Mouse (Mus musculus): Measurements from ENCODE around the gene Usp47. TPM values are rescaled to one million over a fixed set of nuclear protein-coding genes. Genes with fewer than 3 reads are reported as not detected.

Usp47 gene
- polyA plus RNA-seq, 1 experiment from 2014 or later: 87.2 TPM

DNA sequence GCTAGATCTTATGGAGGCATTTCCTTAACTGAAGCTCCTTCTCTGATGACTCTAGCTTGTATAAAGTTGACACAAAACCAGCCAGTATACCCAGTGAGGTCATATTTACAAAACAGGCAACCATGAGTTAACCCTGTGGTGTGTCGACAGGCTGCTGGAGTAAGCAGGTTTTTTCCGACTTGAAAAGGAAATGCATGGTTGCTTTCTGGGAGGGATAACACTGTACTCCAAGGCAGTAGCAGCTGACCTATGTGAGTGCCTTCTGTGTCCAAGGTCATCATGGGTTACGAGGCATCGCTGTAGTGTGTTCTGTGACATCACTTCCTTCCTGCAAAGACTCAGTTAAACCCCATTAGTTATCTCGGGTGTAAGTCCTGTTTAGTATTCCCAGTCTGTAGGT lies 79.6 kb downstream of the Usp47 start:
- no peaks in the 10 kb centered on the region for H3K9me3 ChIP-seq
- ATAC-seq: no peak
- 91% methylated on average over 5 of the region's 5 CpGs for WGBS
- H3K9ac ChIP-seq (replicated peaks): no peak overlapping the region
- no peak overlapping the region for H3K4me3 ChIP-seq (replicated peaks)
- H3K27ac ChIP-seq: no peak overlapping the region
- peaks cover 75% of the 10 kb centered on the region for H3K36me3 ChIP-seq
- no peaks in the 10 kb centered on the region for H3K27me3 ChIP-seq
- H3K4me1 ChIP-seq (replicated peaks): no peaks in the 10 kb centered on the region
- no peak overlapping the region for H3K4me2 ChIP-seq (replicated peaks)

DNA sequence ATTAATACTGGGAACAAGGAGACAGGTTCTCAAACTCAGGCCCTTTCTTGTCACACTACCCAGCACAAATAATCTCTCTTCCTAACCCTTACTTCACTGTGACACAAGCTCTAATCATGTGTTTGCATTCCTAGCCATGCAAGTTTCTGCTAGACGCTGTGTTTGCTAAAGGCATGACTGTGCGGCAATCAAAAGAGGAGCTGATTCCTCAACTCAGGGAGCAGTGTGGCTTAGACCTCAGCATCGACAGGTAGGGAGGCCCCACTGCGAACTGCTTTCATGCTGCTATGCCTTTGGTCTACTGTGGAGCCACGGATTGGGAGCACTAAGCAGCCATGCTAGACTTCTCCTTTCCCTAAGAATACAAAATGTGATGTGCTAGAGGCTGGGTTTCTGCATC lies 80.5 kb downstream of the Usp47 start:
- WGBS: 92% methylated on average over 5 of the region's 5 CpGs

DNA sequence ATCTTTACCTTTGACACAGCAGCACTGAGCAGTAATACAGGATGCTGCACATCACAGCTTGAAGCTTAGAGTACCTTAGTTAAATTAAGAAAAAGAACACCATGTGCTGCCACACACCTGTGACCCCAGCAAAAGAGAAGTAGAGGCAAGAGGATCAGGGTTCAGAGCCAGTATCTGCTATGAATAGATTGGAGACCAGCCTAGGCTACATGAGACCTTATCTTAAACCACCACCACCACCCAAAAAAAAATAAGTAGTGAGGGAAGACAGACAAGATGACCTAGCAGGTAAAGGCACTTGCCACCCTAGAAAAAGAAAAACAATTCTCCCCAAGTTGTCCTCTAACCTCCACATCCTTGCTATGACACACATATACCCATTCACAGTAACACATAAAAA lies 85.5 kb downstream of the Usp47 start:
- H3K36me3 ChIP-seq: peaks cover 77% of the 10 kb centered on the region
- no peak for ATAC-seq
- no peak overlapping the region for H3K4me3 ChIP-seq (replicated peaks)
- H3K9ac ChIP-seq (replicated peaks): no peak overlapping the region
- H3K27me3 ChIP-seq: no peaks in the 10 kb centered on the region
- H3K27ac ChIP-seq: no peak overlapping the region
- no peaks in the 10 kb centered on the region for H3K4me1 ChIP-seq (replicated peaks)
- H3K9me3 ChIP-seq: no peaks in the 10 kb centered on the region
- H3K4me2 ChIP-seq (replicated peaks): no peak overlapping the region

More for the DNA sequence above, 80.5 kb downstream of the Usp47 start:
- H3K9me3 ChIP-seq: no peaks in the 10 kb centered on the region
- no peak overlapping the region for H3K4me2 ChIP-seq (replicated peaks)
- ATAC-seq: no peak
- H3K36me3 ChIP-seq: peaks cover 76% of the 10 kb centered on the region
- H3K27ac ChIP-seq: no peak overlapping the region
- no peaks in the 10 kb centered on the region for H3K27me3 ChIP-seq
- H3K4me1 ChIP-seq (replicated peaks): no peaks in the 10 kb centered on the region
- H3K9ac ChIP-seq (replicated peaks): no peak overlapping the region
- no peak overlapping the region for H3K4me3 ChIP-seq (replicated peaks)

DNA sequence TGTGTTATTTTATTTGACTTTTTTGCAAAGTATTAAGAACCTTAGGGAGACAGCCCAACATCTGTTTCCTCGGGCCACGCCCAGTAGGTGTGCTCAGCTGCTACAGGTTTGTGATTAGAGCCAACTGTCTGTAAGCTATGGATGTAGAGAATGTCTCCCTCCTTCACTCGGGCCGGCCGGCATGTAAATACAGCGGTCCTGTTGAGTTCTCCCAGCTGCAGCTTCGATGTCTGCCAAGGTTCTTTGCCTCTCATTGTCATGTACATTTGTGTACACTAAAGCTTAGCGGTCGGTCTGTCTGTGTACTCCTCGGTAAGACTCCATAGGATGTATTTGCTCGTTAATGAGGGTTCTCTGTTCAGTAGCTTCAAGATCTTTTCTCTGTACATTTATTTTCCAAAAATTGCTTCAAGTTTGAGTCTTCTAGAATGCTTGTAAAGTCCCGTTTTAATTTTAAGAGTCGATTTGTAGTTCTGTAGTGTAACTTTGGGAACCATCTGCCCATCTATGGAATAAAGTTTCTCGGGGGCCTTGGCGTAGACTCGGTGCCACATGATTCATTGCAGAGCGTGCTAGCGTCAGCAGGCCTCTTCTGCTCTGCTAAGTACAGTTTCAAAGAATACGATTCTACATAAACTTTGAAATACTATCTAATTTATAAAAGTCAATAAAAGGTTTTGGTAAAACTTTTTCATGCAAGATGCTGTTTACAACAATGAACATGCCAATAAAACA lies 87.5 kb downstream of the Usp47 start:
- peaks cover 68% of the 10 kb centered on the region for H3K36me3 ChIP-seq
- WGBS: 90% methylated on average over 19 of the region's 19 CpGs
- H3K4me3 ChIP-seq (replicated peaks): no peak overlapping the region
- no peak overlapping the region for H3K9ac ChIP-seq (replicated peaks)
- H3K27me3 ChIP-seq: no peaks in the 10 kb centered on the region
- no peak overlapping the region for H3K4me2 ChIP-seq (replicated peaks)
- H3K4me1 ChIP-seq (replicated peaks): no peaks in the 10 kb centered on the region
- no peak overlapping the region for H3K27ac ChIP-seq
- H3K9me3 ChIP-seq: no peaks in the 10 kb centered on the region
- no peak for ATAC-seq

DNA sequence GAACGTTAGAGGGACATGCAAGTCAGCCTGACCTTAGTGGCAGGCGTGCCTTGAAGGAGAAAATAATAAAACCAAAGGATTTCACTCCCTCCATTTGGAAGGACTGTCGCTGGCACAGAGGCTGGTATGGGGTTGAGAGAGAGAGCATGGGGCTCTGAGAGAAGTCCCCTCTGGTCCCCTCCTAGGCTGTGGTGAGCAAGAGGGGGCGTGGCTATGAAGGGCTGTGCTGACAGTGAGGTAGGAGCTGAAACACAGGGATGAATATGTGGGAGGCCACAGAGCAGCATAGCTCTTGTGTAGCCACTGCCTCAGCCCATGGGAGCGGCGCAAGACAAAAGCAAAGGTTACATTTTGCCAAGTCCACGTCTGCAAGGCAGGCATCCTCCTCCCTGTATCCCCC lies 94.2 kb downstream of the Usp47 start:
- no peak overlapping the region for H3K27ac ChIP-seq
- H3K9me3 ChIP-seq: no peaks in the 10 kb centered on the region
- H3K4me1 ChIP-seq (replicated peaks): peaks cover 8% of the 10 kb centered on the region; the same call in 1 of the 2 replicates
- ATAC-seq: no peak
- H3K27me3 ChIP-seq: no peaks in the 10 kb centered on the region
- WGBS: 85% methylated on average over 7 of the region's 7 CpGs
- no peak overlapping the region for H3K4me2 ChIP-seq (replicated peaks)
- no peak overlapping the region for H3K9ac ChIP-seq (replicated peaks)
- H3K36me3 ChIP-seq: peaks cover 15% of the 10 kb centered on the region; the same call in 1 of the 2 replicates
- no peak overlapping the region for H3K4me3 ChIP-seq (replicated peaks)

DNA sequence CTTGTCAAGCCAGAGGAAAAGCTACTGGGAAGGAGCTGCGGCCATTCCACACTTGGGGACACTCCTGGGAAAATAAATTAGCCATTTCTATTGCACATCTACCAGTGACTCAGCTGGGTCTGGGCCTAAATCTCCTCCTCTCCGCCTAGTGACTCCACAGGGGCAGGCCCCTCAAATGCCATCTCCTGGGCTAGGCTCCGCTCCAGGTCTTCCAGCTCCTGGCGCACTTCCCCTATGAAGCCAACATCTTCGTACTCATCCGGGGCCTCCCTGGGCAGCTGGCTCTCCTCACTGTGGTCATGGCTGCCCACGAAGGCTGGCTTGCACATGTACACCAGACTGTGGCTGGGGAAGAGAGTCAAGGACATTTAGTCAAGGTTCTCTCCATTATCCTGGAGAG lies 94.8 kb downstream of the Usp47 start:
- Histone ChIP-seq H3K4me1 (replicated peaks) (peaks cover 8% of the 10 kb centered on the region; the same call in 1 of the 2 replicates), H3K27ac (no peak overlapping the region), H3K9ac (replicated peaks) (no peak overlapping the region), H3K27me3 (no peaks in the 10 kb centered on the region), H3K4me2 (replicated peaks) (no peak overlapping the region), H3K4me3 (replicated peaks) (no peak overlapping the region), H3K36me3 (peaks cover 12% of the 10 kb centered on the region; the same call in 1 of the 2 replicates), H3K9me3 (no peaks in the 10 kb centered on the region)
- WGBS: 89% methylated on average over 7 of the region's 7 CpGs
- no peak for ATAC-seq

DNA sequence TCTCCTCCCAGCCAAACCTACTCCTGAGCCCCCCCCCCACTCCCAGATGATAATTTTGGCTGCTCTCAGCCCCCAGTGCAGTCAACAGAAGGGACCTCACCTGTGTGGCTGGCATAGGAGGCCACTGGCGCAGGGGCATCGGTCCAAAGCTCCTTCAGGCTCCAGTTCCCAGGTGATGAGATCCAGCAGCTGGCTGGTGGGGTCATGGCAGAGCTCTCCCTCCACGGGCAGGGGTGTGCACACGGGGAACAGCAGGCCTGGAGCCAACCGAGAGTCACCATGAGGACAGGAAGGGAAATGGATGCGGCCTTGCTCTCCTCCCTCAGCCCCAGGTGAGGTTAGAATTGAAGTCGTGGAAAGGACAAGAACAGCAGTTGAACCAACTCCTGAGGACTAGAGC lies 95.9 kb downstream of the Usp47 start:
- H3K9me3 ChIP-seq: no peaks in the 10 kb centered on the region

DNA sequence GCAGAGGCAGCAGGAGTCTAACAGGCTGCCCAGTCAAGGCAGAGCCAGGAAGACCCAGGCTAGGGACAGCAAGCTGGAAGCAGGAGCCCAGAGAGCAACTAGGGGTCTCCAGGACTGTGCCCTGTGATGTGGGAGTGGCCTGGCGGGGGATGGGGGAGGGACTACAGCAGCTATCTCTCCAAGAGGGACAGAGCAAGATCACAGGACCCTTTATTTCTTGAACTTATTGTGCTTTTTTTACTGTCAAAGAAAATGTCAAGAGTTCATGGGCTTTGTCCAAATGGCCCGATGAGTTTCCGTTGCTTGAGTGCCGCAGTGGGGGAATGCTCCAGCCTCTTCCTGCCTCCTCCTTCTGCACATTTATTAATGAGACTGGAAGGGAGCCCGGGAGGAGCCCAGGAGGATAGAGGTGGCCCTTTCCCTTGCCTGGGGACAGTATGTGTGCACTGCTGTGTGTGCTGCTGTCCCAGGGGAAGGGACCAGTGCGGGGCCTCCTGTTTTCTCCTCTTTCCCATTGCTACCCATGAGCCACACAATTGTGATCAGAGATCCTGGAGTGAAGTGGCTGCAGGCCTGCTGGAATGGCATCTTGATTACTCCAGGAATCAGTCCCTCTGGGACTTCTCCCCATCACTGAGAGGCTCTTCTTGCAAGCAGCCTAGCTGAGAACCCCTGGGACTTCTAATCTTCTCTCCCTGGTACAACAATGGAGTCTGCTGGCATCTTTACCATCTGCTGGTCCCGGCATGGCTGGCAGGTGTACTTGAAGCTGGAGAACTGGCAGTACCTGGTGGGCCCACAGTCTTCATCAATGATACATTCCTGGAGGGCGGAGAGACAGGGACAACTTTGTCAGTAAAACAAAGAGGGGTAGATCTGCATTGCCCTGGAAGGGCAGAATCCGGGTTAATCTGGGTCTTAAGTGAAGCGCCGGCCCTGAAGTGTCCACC lies 97.8 kb downstream of the Usp47 start:
- no peak for ATAC-seq
- no peak overlapping the region for H3K4me2 ChIP-seq (replicated peaks)
- H3K9ac ChIP-seq (replicated peaks): no peak overlapping the region
- 74% methylated on average over 11 of the region's 11 CpGs for WGBS
- no peaks in the 10 kb centered on the region for H3K27me3 ChIP-seq
- H3K36me3 ChIP-seq: 0 out of 2 replicates have a peak, but pooled peaks cover 2% of the 10 kb centered on the region
- H3K27ac ChIP-seq: no peak overlapping the region
- H3K9me3 ChIP-seq: no peaks in the 10 kb centered on the region
- peaks cover 8% of the 10 kb centered on the region; the same call in 1 of the 2 replicates for H3K4me1 ChIP-seq (replicated peaks)
- H3K4me3 ChIP-seq (replicated peaks): no peak overlapping the region

More for the DNA sequence above, 95.9 kb downstream of the Usp47 start:
- Histone ChIP-seq H3K4me2 (replicated peaks) (no peak overlapping the region), H3K9ac (replicated peaks) (no peak overlapping the region), H3K27me3 (no peaks in the 10 kb centered on the region), H3K4me3 (replicated peaks) (no peak overlapping the region), H3K4me1 (replicated peaks) (peaks cover 8% of the 10 kb centered on the region; the same call in 1 of the 2 replicates), H3K27ac (no peak overlapping the region), H3K36me3 (peaks cover 7% of the 10 kb centered on the region; the same call in 1 of the 2 replicates)
- 83% methylated on average over 7 of the region's 7 CpGs for WGBS
- no peak for ATAC-seq

DNA sequence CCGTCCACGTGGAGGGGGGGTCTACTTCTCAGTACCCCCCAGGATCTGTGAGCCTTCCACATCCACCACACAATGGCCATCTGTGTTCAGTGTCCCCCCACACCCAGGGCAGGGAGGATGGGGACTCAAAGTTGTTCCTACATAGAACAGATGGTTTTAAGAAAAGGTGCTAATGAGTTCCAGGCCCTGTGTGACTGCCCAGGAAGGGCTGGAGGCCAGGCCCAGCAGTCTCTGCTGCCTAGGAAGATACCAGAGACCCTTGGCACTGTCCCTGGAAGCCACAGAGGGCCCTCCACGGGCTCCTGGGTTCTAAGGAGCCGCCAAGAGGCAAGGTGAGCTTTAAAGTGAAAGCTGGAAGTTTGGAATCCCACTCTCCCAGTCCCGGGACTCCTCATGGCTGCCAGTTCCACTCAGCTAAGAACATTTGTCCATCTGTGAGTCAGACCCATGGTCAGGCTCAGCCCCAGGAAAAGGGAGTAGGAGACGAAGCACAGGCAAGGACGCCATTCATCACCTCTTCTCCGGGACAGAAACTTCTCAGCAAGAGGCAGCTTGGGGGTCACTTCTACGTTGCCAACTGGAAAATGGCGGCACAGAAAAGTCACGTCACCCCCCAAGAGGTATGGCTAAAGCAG lies 98.7 kb downstream of the Usp47 start:
- Histone ChIP-seq H3K4me3 (replicated peaks) (no peak overlapping the region), H3K4me2 (replicated peaks) (no peak overlapping the region), H3K27ac (no peak overlapping the region), H3K9me3 (no peaks in the 10 kb centered on the region), H3K36me3 (no peaks in the 10 kb centered on the region), H3K9ac (replicated peaks) (no peak overlapping the region), H3K4me1 (replicated peaks) (peaks cover 8% of the 10 kb centered on the region; the same call in 1 of the 2 replicates), H3K27me3 (no peaks in the 10 kb centered on the region)
- no peak for ATAC-seq
- WGBS: 88% methylated on average over 11 of the region's 11 CpGs

DNA sequence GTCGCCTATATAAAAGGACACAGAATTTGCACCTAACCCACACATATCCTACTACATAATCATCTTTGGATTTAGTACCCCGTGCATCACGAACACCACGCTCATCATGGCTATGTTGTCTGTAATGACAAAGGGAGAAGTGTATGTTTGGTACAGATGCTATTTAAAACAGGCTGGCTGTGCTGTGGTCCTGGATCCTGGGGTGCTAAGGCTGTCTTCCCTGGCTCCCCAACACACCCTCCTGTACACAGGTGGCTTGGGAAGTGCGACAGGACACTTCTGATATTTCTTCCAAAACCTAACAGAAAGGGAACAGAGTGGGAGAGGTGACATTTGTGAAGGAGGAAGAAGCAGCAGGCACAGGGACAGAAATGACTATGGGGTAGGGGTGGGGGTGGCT lies 100.3 kb downstream of the Usp47 start:
- H3K4me2 ChIP-seq (replicated peaks): no peak overlapping the region
- no peaks in the 10 kb centered on the region for H3K36me3 ChIP-seq
- no peaks in the 10 kb centered on the region for H3K9me3 ChIP-seq
- H3K27me3 ChIP-seq: no peaks in the 10 kb centered on the region
- no peak overlapping the region for H3K4me3 ChIP-seq (replicated peaks)
- no peak for ATAC-seq
- H3K4me1 ChIP-seq (replicated peaks): peaks cover 8% of the 10 kb centered on the region; the same call in 1 of the 2 replicates
- H3K27ac ChIP-seq: no peak overlapping the region
- no peak overlapping the region for H3K9ac ChIP-seq (replicated peaks)
- 91% methylated on average over 5 of the region's 5 CpGs for WGBS

DNA sequence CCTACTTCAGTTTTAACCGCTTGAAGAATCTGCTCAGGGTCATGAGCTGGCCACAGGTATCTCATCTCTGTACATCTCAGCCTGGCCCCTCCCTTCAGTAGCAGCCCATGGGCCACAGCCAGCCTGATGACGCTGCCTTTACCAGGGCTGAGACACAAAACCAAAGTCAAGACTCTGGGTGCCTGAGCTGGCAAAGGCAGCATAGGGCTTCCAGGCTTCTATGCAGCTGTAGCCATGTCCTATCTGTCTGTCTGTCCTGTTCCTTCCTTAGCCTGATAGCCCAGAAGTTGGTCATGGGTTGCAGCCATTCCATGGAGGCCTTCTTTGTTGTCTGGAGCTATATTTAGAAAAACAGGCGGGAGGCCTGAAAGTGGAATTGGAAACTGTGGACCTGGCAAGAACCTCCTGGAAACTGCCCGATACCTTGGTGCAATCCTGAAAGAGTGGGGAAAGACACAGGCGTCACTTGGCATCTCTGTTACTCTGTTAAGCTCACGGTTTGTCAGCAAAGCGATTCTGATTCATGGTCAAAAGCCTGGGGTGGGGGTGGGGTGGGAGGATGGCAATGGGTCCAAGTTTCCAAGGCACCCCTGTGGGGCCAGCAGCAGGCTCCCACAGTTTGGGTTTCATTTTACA lies 102.4 kb downstream of the Usp47 start:
- ATAC-seq: no peak
- Histone ChIP-seq H3K4me2 (replicated peaks) (no peak overlapping the region), H3K27me3 (no peaks in the 10 kb centered on the region), H3K9ac (replicated peaks) (no peak overlapping the region), H3K36me3 (no peaks in the 10 kb centered on the region), H3K4me3 (replicated peaks) (no peak overlapping the region), H3K4me1 (replicated peaks) (peaks cover 6% of the 10 kb centered on the region; the same call in 1 of the 2 replicates), H3K27ac (no peak overlapping the region), H3K9me3 (no peaks in the 10 kb centered on the region)
- WGBS: 86% methylated on average over 7 of the region's 7 CpGs

Measured in midbrain, embryonic 13.5 days (tissue).